Mouse (Mus musculus): ENCODE measurements around the gene Icam2. TPM values are rescaled to one million over a fixed set of nuclear protein-coding genes. Genes with fewer than 3 reads are reported as not detected.
"Not testable (repeated sequence)": the region's sequence is repeated elsewhere in the genome, so short reads cannot be mapped to it uniquely, and the experiment has no call there.

Icam2 gene
- polyA plus RNA-seq, 1 experiment from 2014 or later, result 28.7 TPM

DNA sequence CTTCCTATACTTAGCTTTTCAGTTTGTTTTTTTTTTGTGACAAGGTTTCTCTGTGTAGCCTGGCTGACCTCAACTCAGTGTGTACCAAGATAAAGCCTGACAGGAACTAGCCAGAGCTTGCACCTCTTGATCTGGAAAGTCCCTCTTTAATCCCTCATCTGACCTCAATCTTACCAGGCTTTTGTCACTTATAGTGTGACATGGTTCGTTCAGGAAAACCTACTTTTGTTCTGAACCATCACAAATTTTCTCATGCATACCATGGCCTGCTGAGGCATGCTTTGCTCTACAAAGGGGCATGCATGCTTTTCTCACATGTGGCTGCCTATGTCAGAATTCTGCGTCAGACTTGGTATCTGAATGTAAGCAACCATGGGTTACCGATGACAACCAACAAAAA is 28.5 kb upstream of the Icam2 start:
- Histone ChIP-seq H3K4me3 (no peak overlapping the region), H3K4me1 (no peaks in the 10 kb centered on the region), H3K9me3 (no peaks in the 10 kb centered on the region), H3K27ac (no peak overlapping the region), H3K36me3 (peaks cover 32% of the 10 kb centered on the region), H3K27me3 (no peaks in the 10 kb centered on the region), H3K4me2 (replicated peaks) (no peak overlapping the region), H3K9ac (no peak overlapping the region)
- ATAC-seq (ENCODE audit: low FRiP score, low read depth), result no peak
- 78% methylated on average over 3 of the region's 3 CpGs for whole genome bisulfite sequencing

DNA sequence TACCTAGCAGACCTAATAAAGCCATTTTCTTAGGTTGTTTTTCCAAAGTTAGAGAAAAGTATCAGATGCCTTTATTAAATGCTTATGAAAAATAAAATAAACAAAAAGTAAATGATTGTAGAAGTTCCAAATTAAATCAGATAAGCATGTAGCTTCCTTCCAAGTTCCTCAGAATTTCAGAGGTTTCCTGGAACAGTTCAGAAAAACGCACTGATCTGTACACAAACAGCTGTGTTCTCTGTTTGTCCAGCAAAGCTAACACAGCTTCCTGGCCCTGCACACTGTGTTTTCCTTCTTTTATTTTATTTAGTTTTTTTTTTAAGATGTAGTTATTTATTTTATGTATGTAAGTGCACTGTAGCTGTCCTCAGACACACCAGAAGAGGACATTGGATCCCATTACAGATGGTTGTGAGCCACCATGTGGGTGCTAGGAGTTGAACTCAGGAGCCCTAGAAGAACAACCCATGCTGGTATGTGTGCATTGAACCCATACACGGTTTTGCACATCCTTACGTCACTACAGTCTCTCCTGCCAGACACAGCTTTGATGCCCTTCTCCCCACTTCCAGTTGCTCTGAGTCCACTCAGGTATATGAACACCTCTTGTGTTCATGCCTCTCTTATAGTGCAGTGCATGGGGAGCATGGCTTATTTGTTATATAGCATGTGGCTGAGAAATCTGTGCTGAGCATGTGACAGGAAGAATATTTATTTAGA is 24.9 kb upstream of the Icam2 start:
- ATAC-seq (ENCODE audit: low FRiP score, low read depth), result no peak

DNA sequence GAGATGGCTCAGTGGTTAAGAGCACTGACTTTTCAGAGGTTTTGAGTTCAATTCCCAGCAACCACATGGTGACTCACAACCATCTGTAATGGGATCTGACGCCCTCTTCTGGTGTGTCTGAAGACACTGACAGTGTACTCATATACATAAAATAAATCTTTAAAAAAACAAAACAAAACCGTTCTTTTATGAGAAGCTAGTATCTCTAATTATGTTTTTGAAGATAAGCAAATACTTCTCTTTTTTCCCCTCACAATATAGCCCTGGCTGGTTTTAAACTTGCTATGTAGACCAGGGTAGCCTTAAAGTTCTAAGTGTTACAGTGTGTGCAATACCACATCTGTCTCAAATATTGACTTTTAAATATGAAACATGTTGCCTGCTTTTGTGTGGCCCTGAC is 23.3 kb upstream of the Icam2 start:
- Histone ChIP-seq H3K4me3 (no peak overlapping the region), H3K36me3 (peaks cover 52% of the 10 kb centered on the region), H3K27me3 (no peaks in the 10 kb centered on the region), H3K4me2 (replicated peaks) (no peak overlapping the region), H3K9me3 (no peaks in the 10 kb centered on the region), H3K9ac (no peak overlapping the region), H3K27ac (no peak overlapping the region), H3K4me1 (no peaks in the 10 kb centered on the region)
- 83% methylated on average over 2 of the region's 2 CpGs for WGBS
- ATAC-seq (ENCODE audit: low FRiP score, low read depth), result no peak

More for the DNA sequence above, 24.9 kb upstream of the Icam2 start:
- H3K9me3 ChIP-seq, result no peaks in the 10 kb centered on the region
- no peak overlapping the region for H3K4me3 ChIP-seq
- no peaks in the 10 kb centered on the region for H3K4me1 ChIP-seq
- H3K27ac ChIP-seq, result no peak overlapping the region
- H3K9ac ChIP-seq, result no peak overlapping the region
- 83% methylated on average over 3 of the region's 3 CpGs for WGBS
- no peaks in the 10 kb centered on the region for H3K27me3 ChIP-seq
- peaks cover 40% of the 10 kb centered on the region for H3K36me3 ChIP-seq
- no peak overlapping the region for H3K4me2 ChIP-seq (replicated peaks)

DNA sequence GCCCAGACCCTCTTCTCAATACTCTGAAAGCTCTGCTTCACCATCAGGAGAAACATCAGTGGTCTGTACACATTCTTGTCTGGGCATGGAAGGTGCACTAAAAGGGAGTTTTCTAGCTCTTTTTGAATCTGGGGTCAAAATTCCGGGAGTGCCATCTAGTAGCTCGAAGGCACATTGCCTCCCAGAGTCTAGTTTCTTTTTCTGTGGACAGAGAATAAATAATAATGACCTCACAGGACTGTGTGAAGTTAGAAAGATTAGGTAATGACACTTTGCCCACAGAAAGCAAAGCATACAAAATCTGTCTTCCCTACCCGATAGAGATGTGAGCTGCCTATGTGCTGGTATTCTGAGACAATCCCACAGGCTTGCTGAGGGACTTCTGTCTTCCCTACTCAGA is 22.6 kb upstream of the Icam2 start:
- Histone ChIP-seq H3K36me3 (peaks cover 55% of the 10 kb centered on the region), H3K4me1 (no peaks in the 10 kb centered on the region), H3K27me3 (no peaks in the 10 kb centered on the region), H3K27ac (no peak overlapping the region), H3K4me2 (replicated peaks) (no peak overlapping the region), H3K9ac (no peak overlapping the region), H3K9me3 (no peaks in the 10 kb centered on the region), H3K4me3 (no peak overlapping the region)
- 83% methylated on average over 3 of the region's 3 CpGs for WGBS
- ATAC-seq (ENCODE audit: low FRiP score, low read depth), result no peak

DNA sequence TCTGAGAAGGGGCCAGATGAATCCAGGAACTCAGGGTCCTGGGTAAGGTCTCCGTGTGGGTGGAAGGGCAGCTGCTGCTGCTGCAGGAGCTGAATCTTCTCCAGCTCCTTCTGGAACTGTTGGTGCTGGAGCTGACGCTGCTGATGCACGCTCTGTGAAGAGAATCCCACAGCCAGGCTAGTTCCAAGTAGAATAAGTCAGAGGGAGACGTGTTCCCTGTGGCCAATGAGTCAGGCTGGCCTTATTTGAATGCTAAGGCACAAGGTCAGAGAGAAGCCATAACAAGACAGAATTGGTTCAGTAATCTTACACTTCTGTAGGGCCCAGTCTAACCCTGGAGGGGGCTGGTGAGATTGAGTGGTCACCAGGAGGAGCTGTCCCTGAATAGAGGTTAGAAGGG is 22.1 kb upstream of the Icam2 start:
- Histone ChIP-seq H3K9ac (no peak overlapping the region), H3K4me3 (no peak overlapping the region), H3K4me1 (no peaks in the 10 kb centered on the region), H3K4me2 (replicated peaks) (no peak overlapping the region), H3K27ac (no peak overlapping the region), H3K9me3 (no peaks in the 10 kb centered on the region), H3K27me3 (no peaks in the 10 kb centered on the region), H3K36me3 (peaks cover 60% of the 10 kb centered on the region)
- ATAC-seq (ENCODE audit: low FRiP score, low read depth), result no peak
- WGBS, result 74% methylated on average over 4 of the region's 4 CpGs

DNA sequence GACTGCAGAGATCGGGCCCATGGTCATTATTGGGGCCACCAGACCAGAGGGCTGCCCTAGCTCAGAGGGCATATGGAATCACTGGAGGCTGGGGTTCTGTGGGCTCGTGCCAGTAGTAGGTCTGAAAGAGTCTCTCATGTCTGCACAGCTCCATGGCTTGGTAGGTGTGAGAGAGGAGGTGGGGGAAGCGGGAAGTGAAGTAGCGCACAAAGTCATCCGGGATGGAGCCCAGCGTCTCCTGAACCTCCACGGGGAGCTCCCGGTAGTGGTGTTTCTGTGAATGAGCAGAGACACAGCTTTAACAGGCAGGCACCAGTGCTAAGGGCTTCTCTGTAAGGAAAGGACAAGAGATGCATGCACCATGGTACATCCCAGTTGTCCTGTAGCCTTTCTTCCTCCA is 10.6 kb upstream of the Icam2 start:
- H3K4me1 ChIP-seq, result no peaks in the 10 kb centered on the region
- H3K4me2 ChIP-seq (replicated peaks), result no peak overlapping the region
- no peak overlapping the region for H3K9ac ChIP-seq
- H3K9me3 ChIP-seq, result no peaks in the 10 kb centered on the region
- 90% methylated on average over 8 of the region's 8 CpGs for WGBS
- no peak for ATAC-seq (ENCODE audit: low FRiP score, low read depth)
- peaks cover 65% of the 10 kb centered on the region for H3K36me3 ChIP-seq
- no peak overlapping the region for H3K27ac ChIP-seq
- H3K27me3 ChIP-seq, result no peaks in the 10 kb centered on the region
- H3K4me3 ChIP-seq, result no peak overlapping the region

DNA sequence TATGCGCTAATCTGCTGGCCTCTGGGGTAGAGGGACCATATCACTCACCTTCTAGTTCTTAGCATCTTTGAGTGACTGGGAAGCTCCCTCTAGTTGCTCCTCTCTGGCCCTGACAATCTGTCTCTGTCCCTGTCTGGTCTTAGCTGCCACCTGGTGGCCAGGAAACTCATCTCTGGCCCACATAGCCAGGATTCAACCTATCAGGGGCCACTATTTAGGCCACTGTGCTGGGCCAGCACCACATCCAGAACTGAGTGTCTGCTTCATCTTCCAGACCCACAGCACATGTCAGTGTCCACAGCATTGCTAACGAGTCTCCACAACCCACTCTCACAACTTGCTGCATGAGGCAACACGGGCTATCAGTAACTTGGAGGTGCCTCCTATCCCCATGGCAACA is 9.8 kb upstream of the Icam2 start:
- no peak overlapping the region for H3K4me2 ChIP-seq (replicated peaks)
- no peaks in the 10 kb centered on the region for H3K9me3 ChIP-seq
- H3K4me1 ChIP-seq, result no peaks in the 10 kb centered on the region
- H3K27me3 ChIP-seq, result no peaks in the 10 kb centered on the region
- no peak overlapping the region for H3K4me3 ChIP-seq
- H3K36me3 ChIP-seq, result peaks cover 58% of the 10 kb centered on the region
- H3K9ac ChIP-seq, result no peak overlapping the region
- no peak for ATAC-seq (ENCODE audit: low FRiP score, low read depth)
- 84% methylated on average over 3 of the region's 3 CpGs for WGBS
- no peak overlapping the region for H3K27ac ChIP-seq

DNA sequence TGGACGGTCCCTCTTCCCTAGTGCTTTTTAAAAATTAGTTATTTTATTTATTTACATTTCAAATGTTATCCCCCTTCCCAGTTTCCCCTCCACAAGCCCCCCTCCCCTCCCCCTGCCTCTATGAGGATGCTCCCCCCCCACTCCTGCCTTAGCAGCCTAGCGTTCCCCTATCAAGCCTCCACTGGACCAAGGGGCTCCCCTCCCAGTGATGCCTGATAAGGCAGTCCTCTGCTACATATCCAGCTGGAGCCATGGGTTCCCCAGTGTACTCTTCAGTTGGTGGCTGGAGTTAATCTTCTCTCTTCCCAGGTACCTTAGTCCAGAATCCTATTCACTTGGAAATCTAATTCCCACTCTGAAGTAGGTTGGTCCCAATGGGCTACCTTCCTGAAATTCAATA is 6.2 kb upstream of the Icam2 start:
- H3K27ac ChIP-seq; ATAC-seq (ENCODE audit: low FRiP score, low read depth); H3K4me2 ChIP-seq (replicated peaks): not testable (repeated sequence)

DNA sequence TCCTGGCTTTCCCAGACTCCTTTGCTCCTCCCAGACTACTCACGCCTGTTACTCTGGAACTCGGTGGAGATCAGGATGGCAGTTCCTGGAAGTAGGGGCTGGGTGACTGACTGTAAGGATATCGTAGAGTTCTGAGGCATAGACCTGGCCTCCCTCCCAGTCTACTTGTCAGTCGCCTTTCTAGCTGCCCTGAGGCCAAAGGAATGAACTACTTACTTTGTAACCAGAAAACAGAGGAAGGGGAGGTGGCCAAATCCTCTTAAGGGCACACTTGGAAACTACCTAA is 5.4 kb upstream of the Icam2 start:
- no peak overlapping the region for H3K4me2 ChIP-seq (replicated peaks)
- no peak overlapping the region for H3K9ac ChIP-seq
- no peak for ATAC-seq (ENCODE audit: low FRiP score, low read depth)
- H3K9me3 ChIP-seq, result no peaks in the 10 kb centered on the region
- H3K36me3 ChIP-seq, result peaks cover 19% of the 10 kb centered on the region
- H3K4me3 ChIP-seq, result no peak overlapping the region
- H3K4me1 ChIP-seq, result peaks cover 11% of the 10 kb centered on the region
- no peaks in the 10 kb centered on the region for H3K27me3 ChIP-seq
- H3K27ac ChIP-seq, result no peak overlapping the region
- 52% methylated on average over 4 of the region's 4 CpGs for WGBS

More for the DNA sequence above, 6.2 kb upstream of the Icam2 start:
- H3K36me3 ChIP-seq, result peaks cover 27% of the 10 kb centered on the region
- WGBS, result 98% methylated on average over 2 of the region's 2 CpGs
- H3K27me3 ChIP-seq, H3K4me3 ChIP-seq, H3K9me3 ChIP-seq, H3K9ac ChIP-seq, H3K4me1 ChIP-seq: not testable (repeated sequence)

DNA sequence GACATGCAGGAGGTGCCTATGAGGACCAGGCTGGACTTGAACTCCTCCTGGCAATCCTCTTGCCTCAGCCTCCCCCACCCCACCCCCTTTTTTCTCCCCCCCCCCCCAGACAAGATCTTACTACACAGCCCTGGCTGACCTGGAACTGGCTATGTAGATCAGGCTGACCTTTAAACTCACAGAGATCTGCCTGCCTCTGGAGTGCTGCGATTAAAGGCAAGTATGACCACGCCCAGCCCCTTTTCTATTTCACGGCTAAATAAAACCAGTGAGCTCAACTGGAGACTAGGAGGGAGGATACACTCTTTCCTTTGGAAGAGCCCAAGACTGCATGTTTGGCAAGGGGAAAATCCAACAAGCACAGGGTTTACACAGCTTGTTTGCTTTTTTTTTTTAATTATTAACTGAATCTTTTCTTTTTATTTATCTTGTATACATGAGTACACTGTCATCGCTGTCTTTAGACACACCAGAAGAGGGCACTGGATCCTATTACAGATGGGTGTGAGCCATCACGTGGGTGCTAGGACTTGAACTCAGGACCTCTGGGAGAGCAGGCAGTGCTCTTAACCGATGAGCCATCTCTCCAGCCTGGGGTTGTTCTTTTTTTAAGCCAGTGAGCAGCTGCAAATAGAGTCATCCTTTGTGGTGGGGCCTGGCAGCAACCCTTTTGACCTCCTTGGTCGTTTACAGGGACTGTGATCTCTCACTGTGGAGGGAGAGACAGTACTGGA is 4.9 kb upstream of the Icam2 start:
- WGBS, result 65% methylated on average over 7 of the region's 7 CpGs
- no peak overlapping the region for H3K4me2 ChIP-seq (replicated peaks)
- ATAC-seq (ENCODE audit: low FRiP score, low read depth), result no peak

DNA sequence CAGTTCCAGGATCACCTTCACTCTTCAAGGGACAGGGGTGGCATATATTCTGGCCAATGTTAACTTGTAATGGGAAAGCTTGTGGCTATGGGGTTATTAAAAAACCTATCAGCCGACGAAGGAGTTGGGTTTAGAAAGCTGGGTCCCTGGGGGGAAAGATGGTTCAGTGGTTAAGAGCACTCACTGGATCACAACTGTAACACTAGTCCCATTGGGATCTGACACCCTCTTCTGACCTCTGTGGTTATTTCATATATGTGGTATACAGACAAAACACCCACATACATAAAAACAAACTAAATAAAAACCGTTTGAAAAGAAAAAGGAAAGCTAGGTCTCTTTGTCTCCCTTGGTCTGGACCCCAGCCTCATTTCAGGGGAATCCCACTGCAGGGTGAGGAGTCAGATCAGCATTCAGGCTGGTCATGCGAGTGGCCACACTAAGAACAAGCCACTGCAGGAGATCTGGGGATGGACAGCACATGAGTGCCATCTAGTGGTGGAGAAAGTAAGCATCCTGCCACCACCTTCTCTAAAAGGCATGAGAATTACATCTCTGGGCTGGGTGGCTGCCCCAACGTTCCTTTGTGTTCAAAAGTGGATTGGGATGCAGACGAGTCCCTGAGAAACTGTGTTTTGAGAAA is 3.8 kb upstream of the Icam2 start:
- WGBS, result 32% methylated on average over 6 of the region's 6 CpGs
- no peak overlapping the region for H3K4me3 ChIP-seq
- H3K9me3 ChIP-seq, result no peaks in the 10 kb centered on the region
- H3K27ac ChIP-seq, result no peak overlapping the region
- H3K27me3 ChIP-seq, result no peaks in the 10 kb centered on the region
- peaks cover 6% of the 10 kb centered on the region; the same call in 1 of the 2 replicates for H3K36me3 ChIP-seq
- ATAC-seq (ENCODE audit: low FRiP score, low read depth), result peak; percentile 68
- H3K4me1 ChIP-seq, result peaks cover 16% of the 10 kb centered on the region
- no peak overlapping the region for H3K4me2 ChIP-seq (replicated peaks)
- no peak overlapping the region for H3K9ac ChIP-seq

More for the DNA sequence above, 4.9 kb upstream of the Icam2 start:
- no peak overlapping the region for H3K4me3 ChIP-seq
- no peaks in the 10 kb centered on the region for H3K27me3 ChIP-seq
- peaks cover 13% of the 10 kb centered on the region for H3K4me1 ChIP-seq
- no peak overlapping the region for H3K27ac ChIP-seq
- H3K9ac ChIP-seq, result no peak overlapping the region
- H3K9me3 ChIP-seq, result no peaks in the 10 kb centered on the region
- peaks cover 14% of the 10 kb centered on the region; the same call in 1 of the 2 replicates for H3K36me3 ChIP-seq

DNA sequence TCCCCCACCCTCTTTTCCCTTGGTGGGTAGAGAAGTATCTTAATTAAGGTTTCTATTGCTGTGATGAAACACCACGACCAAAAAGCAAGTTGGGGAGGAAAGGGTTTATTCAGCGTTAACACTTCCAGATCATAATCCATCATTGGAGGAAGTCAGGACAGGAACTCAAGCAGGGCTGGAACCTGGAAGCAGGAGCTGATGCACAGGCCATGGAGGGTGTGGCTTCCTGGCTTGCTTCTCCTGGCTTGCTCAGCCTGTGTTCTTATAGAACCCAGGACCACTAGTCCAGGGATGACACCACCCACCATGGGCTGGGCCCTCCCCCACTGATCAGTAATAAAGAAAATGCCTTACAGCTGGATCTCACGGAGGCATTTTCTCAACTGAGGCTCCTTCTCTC is 2.9 kb upstream of the Icam2 start:
- Histone ChIP-seq H3K27ac (no peak overlapping the region), H3K4me3 (no peak overlapping the region), H3K36me3 (peaks cover 5% of the 10 kb centered on the region; the same call in 1 of the 2 replicates), H3K4me2 (replicated peaks) (no peak overlapping the region), H3K4me1 (peaks cover 16% of the 10 kb centered on the region), H3K27me3 (no peaks in the 10 kb centered on the region), H3K9me3 (no peaks in the 10 kb centered on the region), H3K9ac (no peak overlapping the region)
- WGBS, result 55% methylated on average over 3 of the region's 3 CpGs
- ATAC-seq (ENCODE audit: low FRiP score, low read depth), result no peak

All from limb, embryonic 13.5 days (tissue).